Mouse (Mus musculus): ENCODE data around the gene Nfkb2.

DNA sequence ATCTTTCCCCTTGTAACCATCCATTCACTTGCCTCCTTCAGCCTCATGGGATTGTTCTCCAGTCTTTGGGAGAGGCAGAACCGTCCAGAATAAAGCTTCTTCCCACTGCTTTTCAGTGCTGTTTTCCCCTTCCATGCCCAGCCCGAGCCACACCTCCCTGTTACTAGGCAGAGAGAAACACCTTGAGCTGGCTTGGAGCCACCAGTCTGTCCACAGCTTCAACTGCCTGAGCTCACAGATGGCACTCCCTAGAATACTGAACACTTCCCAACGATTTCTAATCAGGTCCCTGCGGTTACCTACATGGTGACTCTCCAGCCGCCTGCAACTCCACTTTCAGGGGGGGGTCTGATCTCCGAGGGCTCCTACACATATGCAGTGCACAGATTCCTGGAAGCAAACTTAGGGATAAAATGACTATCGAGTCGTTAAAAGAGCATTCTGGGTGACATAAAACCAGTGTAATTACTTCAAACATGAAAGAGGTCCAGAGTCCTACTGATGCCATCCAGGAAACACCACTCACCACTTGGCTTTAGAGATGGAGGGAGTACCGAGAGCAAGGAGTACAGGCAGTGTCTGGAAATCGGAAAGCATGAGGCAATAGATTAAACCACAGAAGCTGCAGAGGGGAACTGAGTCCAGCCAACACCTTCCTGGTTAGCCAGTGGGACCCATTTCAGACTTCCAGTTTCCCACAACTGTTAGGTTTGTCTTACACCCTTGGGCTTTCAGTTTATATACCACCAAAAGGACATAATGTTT lies 46.2 kb downstream of the Nfkb2 start, which contains the start of gene 2310034G01Rik:
- no peak for TF ChIP-seq POLR2A (IDR thresholded peaks at IDR 0.05; ENCODE audit: insufficient read length, low read depth)
- TF ChIP-seq E2F4 (IDR thresholded peaks at IDR 0.05; ENCODE audit: insufficient read depth): no peak
- no peak for TF ChIP-seq MAX (IDR thresholded peaks at IDR 0.05; ENCODE audit: low read depth)
- no peak for TF ChIP-seq SRF (IDR thresholded peaks at IDR 0.05; ENCODE audit: control insufficient read depth, insufficient read length, low read depth)
- no peak for TF ChIP-seq POLR2AphosphoS2 (IDR thresholded peaks at IDR 0.05; ENCODE audit: insufficient read length, low read depth)
- TF ChIP-seq CEBPB (IDR thresholded peaks at IDR 0.05; ENCODE audit: insufficient read depth, poor library complexity, severe bottlenecking): no peak
- TF ChIP-seq TCF12 (IDR thresholded peaks at IDR 0.05; ENCODE audit: insufficient read depth, poor library complexity, severe bottlenecking): no peak
- no peak for TF ChIP-seq MYOD1 (IDR thresholded peaks at IDR 0.05; ENCODE audit: control insufficient read depth in 1 of 3, insufficient read length in 2 of 3, low read depth in 2 of 3)
- TF ChIP-seq MYOG (IDR thresholded peaks at IDR 0.05; ENCODE audit: control insufficient read depth in 1 of 3, insufficient read depth in 1 of 3, insufficient read length in 2 of 3, low read depth in 2 of 3): no peak
- no peak for TF ChIP-seq USF1 (IDR thresholded peaks at IDR 0.05; ENCODE audit: low read depth)
- TF ChIP-seq TCF3 (IDR thresholded peaks at IDR 0.05; ENCODE audit: insufficient read length, low read depth): no peak
